Mouse (Mus musculus) spleen, postnatal 0 days (tissue): ENCODE measurements around the gene Cfh. TPM values are rescaled to one million over a fixed set of nuclear protein-coding genes. Genes with fewer than 3 reads are reported as not detected.

Experiments
- polyA plus RNA-seq: library from polyadenylated mRNA; unstranded; fragments of >200 nt; fragmentation: Nextera tagmentation; extraction: Ambion mirVana; gene quantifications from 2 replicates; pipeline ENCODE4 v1.2.1, GENCODE M21; 2015

Gene Cfh
- polyA plus RNA-seq, result 3.0 and 4.1 TPM in 2 replicates

GRCm38 (mm10) chr1:140183664-140184063, at the start of gene Cfh:
TSS of gene Cfh (minus strand) at chr1:140183764.

Other genes starting within 250 kb of the Cfh start
- gene Kcnt2, start 62.4 kb upstream of the Cfh start, polyA plus RNA-seq, result 0.14 and 0.28 TPM in 2 replicates